Mouse (Mus musculus) cortical plate, adult 2 months (tissue): ENCODE measurements around the gene Thegl. TPM values are rescaled to one million over a fixed set of nuclear protein-coding genes. Genes with fewer than 3 reads are reported as not detected.

ENCODE experiments used
- H3K27ac ChIP-seq: fragments of 200-500 bp; 2 replicates; pipeline ENCODE4 v1.5.1; 2012; ENCODE audit warnings: low read length, control low read depth, inconsistent platforms; ENCODE audit not compliant: insufficient read depth
- H3K4me1 ChIP-seq: fragments of 200-500 bp; 2 replicates; pipeline ENCODE4 v1.6.1; 2011; ENCODE audit warnings: low read length; ENCODE audit not compliant: control insufficient read depth, insufficient read depth
- H3K4me3 ChIP-seq: fragments of 200-500 bp; 2 replicates; pipeline ENCODE4 v1.5.1; 2011; ENCODE audit warnings: mild to moderate bottlenecking, low read length, control low read depth; ENCODE audit not compliant: insufficient read depth
- CTCF ChIP-seq: fragments of 200-500 bp; IDR thresholded peaks from 2 replicates; pipeline ENCODE4 v1.5.1; 2011; ENCODE audit warnings: mild to moderate bottlenecking, control low read depth, low read length; ENCODE audit not compliant: insufficient read depth; ENCODE audit errors: extremely low read depth
- POLR2A ChIP-seq: fragments of 200-500 bp; IDR thresholded peaks from 2 replicates; pipeline ENCODE4 v1.6.1; 2011; ENCODE audit warnings: mild to moderate bottlenecking, low read length, control low read depth; ENCODE audit not compliant: insufficient read depth; ENCODE audit errors: extremely low read depth
- polyA plus RNA-seq: library from polyadenylated mRNA; depleted of rRNA; stranded (reverse); fragments of >200 nt; gene quantifications from 2 replicates; pipeline ENCODE4 v1.2.3, GENCODE M21; 2012; rRNA removed

Gene Thegl
- polyA plus RNA-seq, 1 experiment = 0.46 TPM

DNA sequence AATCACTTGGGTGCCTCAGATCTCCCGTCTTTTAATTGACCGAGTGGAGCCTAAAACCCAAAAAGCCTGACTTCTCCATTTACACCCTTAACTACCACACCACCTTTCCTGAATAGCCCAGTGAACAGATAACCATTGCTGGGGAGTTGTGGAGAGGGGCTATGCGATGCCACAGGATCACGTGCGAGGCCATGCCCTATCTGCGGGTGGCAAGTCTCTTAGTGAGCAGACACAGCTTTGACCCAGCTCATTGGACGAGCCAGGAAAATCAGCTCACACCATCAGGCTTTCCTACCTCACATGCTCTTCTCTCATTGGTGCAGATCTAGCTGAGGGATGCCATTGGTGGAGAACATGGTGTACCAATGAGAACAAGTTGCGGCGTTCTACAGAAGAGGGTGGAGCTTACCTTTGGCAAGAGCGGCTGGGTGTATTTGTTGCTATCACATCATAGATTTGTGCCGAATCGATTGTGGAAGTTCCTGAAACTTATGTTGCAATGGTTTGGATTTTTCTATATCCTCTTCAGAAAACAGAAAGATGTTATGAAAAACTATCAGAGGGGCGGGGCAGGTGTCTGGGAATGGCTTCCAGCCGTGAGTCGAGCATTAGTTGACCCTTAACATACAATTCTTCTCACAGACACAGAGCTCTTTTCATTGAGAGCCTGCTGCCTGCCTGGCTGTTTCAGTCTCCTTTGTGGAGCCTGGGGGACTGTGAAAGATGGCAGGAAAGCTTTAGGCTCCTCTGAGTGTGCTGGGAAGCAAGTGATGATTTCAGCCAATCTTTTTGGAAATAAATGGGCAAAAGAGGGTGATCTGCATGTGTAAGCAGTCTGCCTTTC lies 86.9 kb downstream of the Thegl start:
- H3K27ac ChIP-seq = no peak overlapping the region
- no peak overlapping the region for H3K4me3 ChIP-seq
- H3K4me1 ChIP-seq = no peaks in the 10 kb centered on the region
- TF ChIP-seq POLR2A (no peak), CTCF (no peak)

DNA sequence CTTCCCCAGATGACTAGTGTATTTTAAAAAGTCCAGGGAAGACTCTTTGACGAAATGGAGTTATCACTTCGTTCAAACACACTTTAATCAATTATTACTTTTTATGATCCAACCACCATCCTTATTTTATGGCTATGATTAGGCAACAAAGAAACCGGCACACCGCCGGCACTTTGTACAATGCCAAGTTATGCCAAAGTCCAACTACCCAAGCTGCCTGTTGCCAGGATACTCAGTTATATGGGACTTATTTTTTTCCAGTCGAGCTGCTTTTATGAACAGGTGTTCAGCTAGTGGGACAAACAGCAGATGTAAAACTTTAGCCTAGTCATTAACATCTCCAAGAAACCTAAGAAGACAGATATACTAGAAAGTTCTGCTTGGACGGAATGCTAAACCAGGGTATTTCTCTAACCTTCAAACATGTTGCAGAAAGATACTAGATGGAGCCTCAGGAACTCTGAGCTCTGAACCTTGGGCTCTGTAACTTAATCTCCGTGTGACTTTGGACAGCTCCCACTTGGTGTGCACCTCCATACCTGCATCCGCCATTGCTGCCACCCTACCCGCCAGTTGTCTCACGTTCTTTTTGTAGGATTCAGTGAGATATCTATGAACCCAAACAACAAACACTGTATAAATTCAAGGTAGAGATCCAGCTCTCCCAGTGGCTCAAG lies 91.5 kb downstream of the Thegl start:
- Histone ChIP-seq H3K4me3 (no peak overlapping the region), H3K27ac (no peak overlapping the region), H3K4me1 (no peaks in the 10 kb centered on the region)
- no peak for TF ChIP-seq CTCF
- no peak for TF ChIP-seq POLR2A

DNA sequence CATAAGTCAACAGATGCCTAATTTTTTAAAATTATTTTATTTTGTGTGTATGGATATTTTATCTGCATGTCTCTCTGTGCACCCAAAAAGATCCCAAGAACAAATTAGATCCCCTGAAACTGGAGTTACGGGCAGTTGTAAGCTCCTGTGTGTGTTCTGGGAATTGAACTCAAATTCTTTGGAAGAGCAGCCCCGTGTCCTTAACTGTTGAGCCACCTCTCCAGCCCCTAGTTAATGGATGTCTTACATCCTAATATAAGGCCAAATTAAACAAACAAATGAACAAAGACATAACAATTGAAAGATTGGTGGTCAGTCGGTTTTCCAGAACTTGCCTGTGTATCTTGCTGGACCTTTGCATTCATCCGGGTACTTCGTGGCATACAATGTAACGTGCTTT lies 93.0 kb downstream of the Thegl start:
- Histone ChIP-seq H3K4me3 (no peak overlapping the region), H3K4me1 (no peaks in the 10 kb centered on the region), H3K27ac (no peak overlapping the region)
- TF ChIP-seq POLR2A = no peak
- no peak for TF ChIP-seq CTCF

DNA sequence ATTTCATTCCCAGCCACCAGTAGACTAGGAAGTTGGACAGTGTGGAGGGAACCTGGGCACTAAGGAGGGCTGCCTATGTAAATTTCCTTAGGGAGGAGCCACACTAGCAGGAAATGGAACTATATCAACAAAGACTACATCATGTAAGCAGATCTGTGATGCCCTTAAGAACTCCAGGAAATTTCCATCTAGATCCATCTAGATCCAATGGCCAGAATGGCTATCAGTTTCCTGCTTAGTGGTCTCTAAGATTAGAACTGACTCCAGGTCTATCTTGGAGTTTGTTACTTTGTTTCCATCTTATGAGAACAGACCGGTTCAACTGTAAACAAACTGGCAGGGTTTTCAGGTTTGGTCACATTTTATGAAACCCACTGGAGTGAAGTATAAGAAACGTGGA lies 94.0 kb downstream of the Thegl start:
- TF ChIP-seq POLR2A = no peak
- no peak for TF ChIP-seq CTCF
- no peak overlapping the region for H3K4me3 ChIP-seq
- no peak overlapping the region for H3K27ac ChIP-seq
- 0 out of 2 replicates have a peak, but pooled peaks cover 1% of the 10 kb centered on the region for H3K4me1 ChIP-seq

Other genes starting within 250 kb of the Thegl start
- gene Aasdh, start 110.5 kb upstream of the Thegl start, polyA plus RNA-seq = 21.5 and 27.3 TPM in 2 replicates
- 74.7 and 75.2 TPM in 2 replicates for gene Paics, start 64.7 kb upstream of the Thegl start, polyA plus RNA-seq
- gene Ppat, start 64.4 kb upstream of the Thegl start, polyA plus RNA-seq = 8.1 and 9.4 TPM in 2 replicates
- 62.6 and 65.1 TPM in 2 replicates for gene Srp72, start 41.3 kb upstream of the Thegl start, polyA plus RNA-seq
- gene Arl9, start 12.0 kb upstream of the Thegl start, polyA plus RNA-seq = 0.28 TPM in 1 of 2 replicates, not detected in the other
- 88.2 and 88.6 TPM in 2 replicates for gene Hopx, start 99.1 kb downstream of the Thegl start, polyA plus RNA-seq
- gene Spink2, start 195.4 kb downstream of the Thegl start, polyA plus RNA-seq = not detected in 2 replicates
- gene Rest, start 249.5 kb downstream of the Thegl start, polyA plus RNA-seq = 2.4 and 2.6 TPM in 2 replicates